Mouse (Mus musculus) cerebellum, adult 9-10 months (tissue): Measurements from ENCODE around the gene Prpf38b.
"Not testable (repeated sequence)": the region's sequence is repeated elsewhere in the genome, so short reads cannot be mapped to it uniquely, and the experiment has no call there.

ENCODE experiments used
- DNase-seq: peaks from one replicate; pipeline ENCODE4 v3.0.0; 2022

Gene Prpf38b

GRCm38 (mm10) chr3:108900147-108900546 lies 11.4 kb downstream of the Prpf38b start:
- no peak for DNase-seq

DNA sequence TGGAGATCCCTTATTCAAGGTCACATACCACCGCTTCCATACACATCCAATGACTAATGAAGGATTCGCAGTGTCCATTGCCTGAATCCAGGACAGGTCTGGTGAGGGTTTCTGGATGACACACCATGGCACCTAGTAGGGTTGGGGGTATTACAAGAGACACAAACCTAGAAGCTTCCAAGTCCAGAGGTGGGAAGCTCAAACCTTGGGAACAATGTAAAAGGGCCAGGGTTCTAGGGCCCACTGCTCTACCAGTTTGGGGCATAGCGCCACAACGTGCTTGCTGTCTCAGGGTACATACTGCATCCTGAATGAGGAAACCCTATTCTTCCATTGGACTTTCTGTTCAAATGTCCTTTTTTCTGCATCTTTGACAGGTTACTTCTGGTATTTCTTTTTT lies 12.9 kb downstream of the Prpf38b start:
- DNase-seq, result no peak

GRCm38 (mm10) chr3:108892914-108893313 lies 18.6 kb downstream of the Prpf38b start:
- DNase-seq, result no peak

DNA sequence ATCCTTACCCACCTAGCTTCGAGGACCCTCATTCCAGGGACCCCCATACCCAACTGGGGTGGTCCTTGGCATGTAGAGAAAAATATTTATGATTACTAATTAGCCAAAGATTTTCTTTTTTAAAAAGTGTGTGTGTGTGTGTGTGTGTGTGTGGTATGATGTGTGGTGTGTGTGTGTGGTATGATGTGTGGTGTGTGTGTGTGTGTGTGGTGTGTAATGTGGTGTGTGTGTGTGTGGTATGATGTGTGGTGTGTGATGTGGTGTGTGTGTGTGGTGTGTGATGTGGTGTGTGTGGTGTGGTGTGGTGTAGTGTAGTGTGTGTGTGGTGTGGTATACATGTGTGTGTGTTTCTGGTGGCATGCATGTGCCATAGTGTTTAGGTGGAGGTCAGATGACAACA lies 19.4 kb downstream of the Prpf38b start:
- DNase-seq, result no peak

- DNase-seq, result no peak
Measured at GRCm38 (mm10) chr3:108889908-108890307, 21.6 kb downstream of the Prpf38b start, which contains the start of gene Fndc7. Gene Fndc7, minus strand, starts transcription at chr3:108890008.

DNA sequence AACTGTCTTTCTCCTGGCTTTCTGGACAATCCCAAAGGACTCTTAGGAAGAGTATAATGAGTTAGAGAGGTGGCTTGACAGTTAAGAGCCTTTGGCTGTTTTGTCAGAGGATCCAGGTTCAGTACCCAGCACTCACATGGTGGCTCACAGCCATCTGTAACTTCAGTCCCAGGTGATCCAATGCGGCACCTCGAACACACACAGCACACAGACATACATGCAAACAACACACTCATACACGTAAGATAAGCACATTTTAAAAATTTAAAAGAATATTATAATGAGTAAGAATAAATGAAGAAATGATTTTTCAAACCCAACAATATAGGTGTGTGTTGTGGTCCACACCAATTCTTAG lies 23.9 kb downstream of the Prpf38b start:
- DNase-seq, result no peak

DNA sequence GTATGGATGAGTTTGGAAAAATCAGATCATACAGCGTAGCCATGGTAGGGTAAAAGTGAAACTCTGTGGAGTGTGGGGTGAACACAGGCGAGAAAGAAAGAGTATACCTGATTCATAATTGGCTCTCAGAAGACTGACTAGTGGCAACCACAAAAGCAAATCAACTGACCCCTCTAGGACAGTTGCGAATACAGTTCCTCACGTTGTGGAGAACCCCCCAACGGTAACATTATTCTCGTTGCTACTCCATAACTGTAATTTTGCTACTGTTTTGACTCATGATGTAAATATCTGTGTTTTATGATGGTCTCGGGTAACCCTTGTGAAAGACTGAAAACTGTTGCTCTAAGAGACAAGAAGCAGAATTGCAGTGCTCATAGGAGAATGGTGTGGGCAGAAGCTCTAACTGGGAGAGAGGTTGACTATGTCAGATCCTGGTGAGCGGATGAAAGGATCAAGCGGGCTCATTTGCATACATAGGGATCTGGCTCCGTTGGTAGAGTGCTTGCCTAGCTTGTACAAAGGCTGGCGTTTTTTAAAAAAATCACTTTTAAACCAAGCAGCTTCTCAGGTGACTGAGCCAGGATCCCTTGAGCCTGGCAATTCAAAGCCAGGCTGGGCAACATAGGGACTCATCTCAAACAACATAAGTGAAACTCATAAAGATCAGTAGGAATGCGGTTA lies 24.5 kb downstream of the Prpf38b start:
- no peak for DNase-seq

GRCm38 (mm10) chr3:108885686-108886530 lies 25.6 kb downstream of the Prpf38b start:
- no peak for DNase-seq

DNA sequence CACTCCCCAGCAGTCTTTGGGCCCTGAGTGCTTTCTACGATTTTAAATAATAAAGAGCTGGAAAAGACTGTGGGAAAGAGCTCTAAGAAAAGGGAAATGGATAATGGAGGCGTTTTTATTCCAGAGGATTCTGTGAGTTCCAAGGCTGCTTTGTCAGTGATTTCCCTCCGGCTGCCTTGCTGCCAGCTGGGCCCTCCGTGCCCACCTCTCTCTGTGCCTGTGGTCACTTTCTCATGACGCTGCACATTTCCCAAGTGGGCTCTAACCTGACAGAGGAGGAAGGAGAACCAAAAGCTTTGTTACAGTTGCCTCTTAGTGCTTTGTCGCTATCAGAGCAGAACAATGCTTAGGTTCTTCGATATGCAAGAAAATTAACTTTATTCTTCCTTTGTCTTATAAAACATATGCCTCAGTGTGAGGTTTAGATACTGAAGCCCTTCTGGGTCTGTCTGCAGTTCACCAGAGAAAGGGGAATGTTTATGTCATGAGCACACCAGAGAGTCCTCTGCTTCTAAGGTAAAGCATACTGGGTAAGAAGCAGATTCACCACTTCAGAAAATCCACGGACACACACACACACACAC lies 26.7 kb downstream of the Prpf38b start:
- no peak for DNase-seq

- no peak for DNase-seq
Measured at GRCm38 (mm10) chr3:108883067-108883466, 28.5 kb downstream of the Prpf38b start.

GRCm38 (mm10) chr3:108881873-108882272 lies 29.7 kb downstream of the Prpf38b start:
- not testable (repeated sequence) for DNase-seq

DNA sequence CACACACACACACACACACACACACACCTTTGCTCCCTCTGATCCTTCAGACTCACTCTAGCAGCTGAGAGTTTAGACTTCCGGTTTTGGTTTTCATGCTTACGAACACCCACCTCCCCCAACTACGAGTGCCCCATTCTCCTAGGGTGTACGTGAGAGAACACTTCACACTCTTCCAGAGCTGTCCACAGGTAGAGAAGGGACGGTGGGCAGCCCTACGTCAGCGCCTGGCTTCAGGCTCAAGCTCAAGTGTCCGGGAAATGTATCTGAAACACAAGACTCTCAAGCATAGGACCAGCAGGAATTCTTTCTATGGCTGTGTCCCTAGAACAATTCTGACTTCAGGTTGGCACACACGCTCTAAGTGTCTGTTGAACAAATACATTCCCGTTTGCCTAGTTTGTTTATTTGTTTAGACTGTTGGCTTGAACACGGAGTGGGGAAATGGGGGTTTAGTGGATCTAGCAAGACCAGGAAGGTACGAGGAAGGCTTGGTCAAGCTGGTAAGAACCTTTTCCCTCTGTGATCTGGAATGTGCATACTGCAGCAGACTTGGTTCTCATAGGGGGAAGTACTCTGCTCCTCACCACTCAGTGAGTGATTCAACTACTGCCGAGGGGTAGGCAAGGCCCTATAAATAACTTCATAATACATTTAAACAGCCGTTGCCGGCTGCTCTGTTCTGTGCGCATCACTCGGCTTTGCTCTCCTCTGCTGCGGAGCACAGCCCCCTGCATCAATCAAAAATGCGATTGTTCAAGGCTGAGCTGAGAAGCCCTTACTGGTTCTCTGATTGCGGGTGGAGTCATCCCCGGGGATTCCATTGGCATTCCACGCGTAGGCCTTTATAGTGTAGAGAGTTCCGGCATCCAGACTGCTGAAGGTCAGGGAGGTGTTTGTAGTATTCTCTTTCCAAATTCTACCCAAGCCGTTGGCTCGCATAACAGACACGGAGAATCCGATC lies 30.7 kb downstream of the Prpf38b start:
- no peak for DNase-seq

DNA sequence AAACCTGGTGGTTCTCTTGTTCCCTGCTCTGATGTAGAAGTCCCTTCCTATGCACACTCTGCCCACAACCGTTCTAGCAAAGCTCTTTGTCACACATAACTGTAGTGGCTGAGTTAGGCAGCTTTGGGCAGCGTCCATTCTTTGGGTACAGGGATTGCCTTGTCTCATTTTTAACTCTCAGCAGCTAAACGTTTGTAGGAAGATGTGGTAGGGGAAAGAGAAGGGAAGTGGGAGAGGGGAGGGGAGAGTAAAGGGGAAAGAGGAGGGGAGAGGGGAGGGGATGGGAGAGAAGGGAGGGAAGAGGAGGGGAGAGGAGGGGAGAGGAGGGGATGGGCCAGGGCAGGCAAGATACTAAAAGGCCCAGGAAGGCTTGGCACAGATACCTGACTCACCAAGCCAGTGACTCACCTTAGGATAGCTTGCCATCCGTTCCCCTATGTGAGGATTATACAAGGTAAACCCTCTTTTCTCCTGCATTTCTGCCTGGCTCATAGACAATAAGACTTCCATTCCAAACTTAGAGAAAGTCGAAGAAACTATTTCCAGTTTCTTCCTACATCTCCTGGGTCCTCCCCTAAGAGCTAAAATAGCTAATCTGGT lies 31.6 kb downstream of the Prpf38b start:
- DNase-seq, result no peak

GRCm38 (mm10) chr3:108879129-108879528 lies 32.4 kb downstream of the Prpf38b start:
- DNase-seq, result no peak

- DNase-seq, result no peak
Measured at GRCm38 (mm10) chr3:108870631-108871030, 40.9 kb downstream of the Prpf38b start.

GRCm38 (mm10) chr3:108867449-108867848 lies 44.1 kb downstream of the Prpf38b start:
- DNase-seq, result no peak

- no peak for DNase-seq
Measured at GRCm38 (mm10) chr3:108865676-108866075, 45.9 kb downstream of the Prpf38b start.

DNA sequence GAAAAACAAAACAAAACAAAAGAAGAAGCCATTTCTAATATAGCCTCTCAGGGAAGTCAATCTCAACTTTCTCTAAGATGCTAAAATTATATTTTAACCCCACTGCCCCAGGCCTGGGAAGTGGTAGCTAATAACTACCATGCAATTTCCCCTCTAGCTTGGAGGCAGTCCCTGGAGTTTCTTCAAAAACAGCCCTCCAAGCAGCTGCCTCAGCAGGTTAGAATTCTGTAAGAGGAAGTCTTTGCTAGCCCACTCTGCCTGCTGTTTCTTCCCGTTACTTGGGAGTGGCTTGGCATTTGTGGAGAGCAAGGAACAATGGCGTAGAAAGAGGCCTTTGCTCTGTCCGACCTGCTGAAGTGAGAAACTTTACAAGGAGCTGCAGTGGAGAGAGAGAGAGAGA lies 46.4 kb downstream of the Prpf38b start:
- DNase-seq, result no peak

GRCm38 (mm10) chr3:108863091-108863490 lies 48.4 kb downstream of the Prpf38b start:
- no peak for DNase-seq

DNA sequence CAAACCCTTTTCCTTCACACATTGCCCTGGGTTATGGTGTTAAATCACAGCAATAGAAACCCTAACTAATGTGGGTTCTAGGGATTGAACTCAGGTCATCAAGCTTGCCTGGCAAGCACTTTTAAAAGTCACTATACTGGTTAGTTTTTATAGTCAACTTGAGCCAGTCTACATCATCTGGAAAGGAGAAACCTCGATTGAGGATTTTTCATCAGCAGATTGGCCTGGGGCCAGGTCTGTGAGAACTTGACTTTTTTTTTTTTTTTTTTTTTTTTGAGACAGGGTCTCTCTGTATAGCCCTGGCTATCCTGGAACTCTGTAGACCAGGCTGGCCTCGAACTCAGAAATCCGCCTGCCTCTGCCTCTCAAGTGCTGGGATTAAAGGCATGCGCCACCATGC lies 49.2 kb downstream of the Prpf38b start:
- DNase-seq, result not testable (repeated sequence)

DNA sequence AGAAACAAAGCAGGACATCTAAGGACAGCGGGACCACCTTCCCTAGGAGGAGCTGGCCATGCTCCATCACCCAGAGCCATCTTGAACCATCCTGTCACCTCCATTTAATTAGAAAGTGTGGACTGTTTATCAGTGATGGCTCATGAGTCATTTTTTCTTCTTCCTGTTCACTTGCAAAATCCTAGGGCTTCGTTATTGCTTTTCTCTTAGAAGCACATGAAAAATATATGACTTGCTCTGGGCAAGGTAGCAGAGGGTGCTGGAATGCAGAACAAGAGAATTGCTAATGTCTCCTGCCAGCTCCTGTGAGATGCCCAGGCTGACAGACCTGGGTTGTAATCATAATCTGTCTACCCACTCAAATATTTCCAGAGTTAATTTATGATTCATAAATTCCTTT lies 50.7 kb downstream of the Prpf38b start:
- no peak for DNase-seq

DNA sequence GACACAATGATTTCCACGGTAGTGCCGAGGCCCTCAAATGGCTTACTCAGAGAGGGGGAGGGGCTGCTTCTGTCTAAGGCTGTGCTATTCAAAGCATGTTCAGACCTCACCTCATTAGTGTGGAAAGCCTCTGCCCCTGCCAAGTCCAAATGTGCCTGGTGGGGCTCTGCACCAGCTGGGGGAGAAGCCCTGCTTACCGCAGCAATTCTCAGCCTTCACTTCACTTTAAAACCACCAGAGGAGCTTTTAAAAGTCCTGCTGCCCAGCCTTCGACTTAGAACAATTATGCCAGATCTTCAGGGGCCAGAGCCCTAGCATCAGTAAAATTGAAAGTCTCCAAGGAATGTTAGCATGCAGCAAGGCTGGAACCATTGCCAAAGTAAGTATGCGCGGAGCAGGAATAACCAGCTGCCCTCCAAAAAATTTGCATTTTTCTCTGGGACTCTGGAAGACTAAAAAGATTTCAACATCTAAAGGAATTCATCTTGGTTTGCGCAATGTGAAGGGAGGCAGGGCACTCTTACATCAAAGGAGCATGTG lies 53.2 kb downstream of the Prpf38b start:
- no peak for DNase-seq
